Mouse (Mus musculus) G1E-ER4 (cell line): ENCODE measurements around the gene Rbm25. TPM values are rescaled to one million over a fixed set of nuclear protein-coding genes. Genes with fewer than 3 reads are reported as not detected.

ENCODE experiments used
- GATA1 ChIP-seq: IDR thresholded peaks from one replicate; pipeline ENCODE4 v1.8.0; 2012; ENCODE audit warnings: low read length, inconsistent platforms
- polyA plus RNA-seq: library from polyadenylated mRNA; stranded (reverse); fragments of >175 nt; gene quantifications from 2 replicates; pipeline ENCODE4 v1.2.3, GENCODE M21; 2012

Rbm25 gene
- polyA plus RNA-seq, 1 experiment: 110 TPM

GRCm38 (mm10) chr12:83631743-83632679 is 975 bp downstream of the Rbm25 start:
- no peak for TF ChIP-seq GATA1

- no peak for TF ChIP-seq GATA1
Measured at GRCm38 (mm10) chr12:83632680-83633025, 1.6 kb downstream of the Rbm25 start.

GRCm38 (mm10) chr12:83633807-83634206 is 2.8 kb downstream of the Rbm25 start:
- TF ChIP-seq GATA1: no peak

GRCm38 (mm10) chr12:83641233-83641632 is 10.2 kb downstream of the Rbm25 start:
- TF ChIP-seq GATA1: no peak

- no peak for TF ChIP-seq GATA1
Measured at GRCm38 (mm10) chr12:83643116-83643515, 12.1 kb downstream of the Rbm25 start.

GRCm38 (mm10) chr12:83650346-83650745 is 19.3 kb downstream of the Rbm25 start:
- TF ChIP-seq GATA1: no peak

GRCm38 (mm10) chr12:83651414-83651813 is 20.4 kb downstream of the Rbm25 start:
- no peak for TF ChIP-seq GATA1

GRCm38 (mm10) chr12:83685466-83685865 is 54.4 kb downstream of the Rbm25 start:
- no peak for TF ChIP-seq GATA1

- TF ChIP-seq GATA1: no peak
Measured at GRCm38 (mm10) chr12:83686575-83687350, 55.7 kb downstream of the Rbm25 start.

- TF ChIP-seq GATA1: no peak
Measured at GRCm38 (mm10) chr12:83687934-83688315, 56.9 kb downstream of the Rbm25 start, which contains the start of gene Psen1. TSS of gene Psen1 (plus strand) at chr12:83688152.

GRCm38 (mm10) chr12:83688316-83689086 is 57.5 kb downstream of the Rbm25 start:
- TF ChIP-seq GATA1: no peak

GRCm38 (mm10) chr12:83689087-83689432 is 58.0 kb downstream of the Rbm25 start:
- no peak for TF ChIP-seq GATA1

- no peak for TF ChIP-seq GATA1
Measured at GRCm38 (mm10) chr12:83694011-83694410, 63.0 kb downstream of the Rbm25 start.

- no peak for TF ChIP-seq GATA1
Measured at GRCm38 (mm10) chr12:83694669-83695068, 63.6 kb downstream of the Rbm25 start.

GRCm38 (mm10) chr12:83698637-83699036 is 67.6 kb downstream of the Rbm25 start:
- TF ChIP-seq GATA1: no peak

GRCm38 (mm10) chr12:83701608-83702007 is 70.6 kb downstream of the Rbm25 start:
- no peak for TF ChIP-seq GATA1
